Mouse (Mus musculus) lung, postnatal 0 days (tissue): ENCODE measurements at regions not wholly inside any gene's neighbourhood (a gene's known extent, or its start where the extent isn't known, plus 50 kb on each side); places are given as distances from the start of the nearest gene placed in this dataset.

Experiments used
- ATAC-seq: fragments of 200-750 bp; cut with Nextera tagmentation; 2 replicates; pipeline ENCODE4 v1.8.0; 2017; ENCODE audit warnings: moderate library complexity
- DNase-seq: peaks from one replicate; pipeline ENCODE4 v3.0.0-alpha.2; 2016; ENCODE audit warnings: low spot score
- H3K27ac ChIP-seq: fragments of 300-500 bp; sonication (generic); 2 replicates; pipeline ENCODE4 v1.5.1; 2014; ENCODE audit warnings: antibody characterized with exemption, mild to moderate bottlenecking, low read length, mixed read lengths
- H3K27me3 ChIP-seq: fragments of 300-500 bp; sonication (generic); replicated peaks from 2 replicates; pipeline ENCODE4 v1.6.1; 2014; ENCODE audit warnings: low read length, mixed read lengths; ENCODE audit not compliant: insufficient read depth
- H3K36me3 ChIP-seq: fragments of 300-500 bp; sonication (generic); 2 replicates; pipeline ENCODE4 v1.6.1; 2014; ENCODE audit warnings: low read length, mixed read lengths; ENCODE audit not compliant: insufficient read depth
- H3K4me1 ChIP-seq: fragments of 300-500 bp; sonication (generic); 2 replicates; pipeline ENCODE4 v1.6.1; 2014; ENCODE audit warnings: antibody characterized with exemption, low read depth, low read length, mixed read lengths; ENCODE audit not compliant: insufficient read depth
- H3K4me2 ChIP-seq: fragments of 300-500 bp; sonication (generic); replicated peaks from 2 replicates; pipeline ENCODE4 v1.6.1; 2014; ENCODE audit warnings: low read depth, mild to moderate bottlenecking, low read length, moderate library complexity, mixed read lengths
- H3K4me3 ChIP-seq: fragments of 300-500 bp; sonication (generic); 2 replicates; pipeline ENCODE4 v1.5.1; 2014; ENCODE audit warnings: low read depth, low read length
- H3K9ac ChIP-seq: fragments of 300-500 bp; sonication (generic); replicated peaks from 2 replicates; pipeline ENCODE4 v1.6.1; 2014; ENCODE audit warnings: low read depth, mild to moderate bottlenecking
- H3K9me3 ChIP-seq: fragments of 300-500 bp; sonication (generic); 2 replicates; pipeline ENCODE4 v1.6.1; 2016; ENCODE audit warnings: low read length, mixed read lengths
- CTCF ChIP-seq: IDR thresholded peaks from 2 replicates; pipeline ENCODE4 v1.5.1; 2016; ENCODE audit warnings: antibody characterized with exemption, mild to moderate bottlenecking
- EP300 ChIP-seq: IDR thresholded peaks from 2 replicates; pipeline ENCODE4 v1.6.1; 2016; ENCODE audit warnings: antibody characterized with exemption, mild to moderate bottlenecking, control low read depth
- WGBS: fragments of 180-500 bp; shearing (Covaris S2); extraction: QIAGEN DNeasy Blood & Tissue Kit; methylation state at CpG from one replicate; pipeline ENCODE4 v1.1.7; 2014; 5-methylcytosine and 5-hydroxymethylcytosine counted together

DNA sequence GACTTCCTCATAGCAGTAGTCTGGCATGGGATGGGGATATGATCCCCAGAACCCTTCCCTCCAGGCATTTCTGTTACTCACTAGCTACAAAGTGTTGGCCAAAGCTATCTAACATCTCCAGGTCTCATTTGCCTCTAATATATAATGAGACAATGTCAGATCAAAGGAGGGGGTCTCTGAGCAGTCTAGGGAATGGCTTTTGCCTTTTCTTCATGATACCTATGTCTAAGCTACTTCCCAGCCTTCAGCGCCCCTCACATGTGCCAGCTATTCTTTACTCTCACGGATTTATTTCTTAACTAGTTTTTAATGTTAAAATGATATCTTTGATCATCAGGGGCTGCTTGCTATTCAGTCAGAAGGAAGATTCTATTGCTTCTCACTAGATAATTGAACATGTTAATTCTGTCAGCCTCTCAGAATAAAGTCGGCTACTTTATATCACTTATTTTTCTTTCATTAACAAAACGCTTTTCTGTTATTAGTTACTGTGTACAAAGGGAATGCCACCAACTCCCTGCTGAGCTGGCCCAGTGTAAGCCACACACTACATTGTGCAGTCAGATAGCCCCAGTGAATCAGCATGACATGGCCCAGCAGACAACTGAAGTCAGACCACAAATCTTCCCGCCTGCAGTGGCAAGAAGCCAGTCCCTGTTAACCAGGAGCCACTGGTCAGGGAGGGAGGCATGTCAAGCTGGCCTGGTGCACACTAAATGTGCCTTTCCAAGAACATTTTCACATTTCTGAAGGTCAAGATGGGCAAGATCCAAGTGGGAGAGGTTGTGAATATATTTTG, 386.6 kb downstream of the Meis1 start:
- WGBS, result 72% methylated on average over 5 of the region's 5 CpGs
- no peak for TF ChIP-seq CTCF
- TF ChIP-seq EP300, result no peak

DNA sequence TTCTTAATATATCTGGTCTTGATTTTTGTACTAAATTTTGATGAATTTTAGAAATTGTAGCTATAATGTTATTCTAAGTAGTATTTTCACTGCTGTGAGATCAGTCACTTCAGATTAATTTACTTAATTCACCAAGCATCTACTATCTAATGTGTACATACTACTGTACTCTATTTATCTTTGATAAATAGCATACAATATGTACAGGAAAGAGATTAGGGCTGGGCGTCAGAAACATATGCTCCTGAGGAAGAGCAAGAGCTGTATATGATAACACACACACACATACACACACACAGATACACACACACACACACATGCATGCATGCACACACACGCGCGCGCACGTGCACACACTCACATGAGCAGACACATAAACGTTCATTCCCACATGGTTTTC, 387.2 kb downstream of the Meis1 start:
- no peak overlapping the region for H3K4me2 ChIP-seq
- no peak overlapping the region for H3K4me3 ChIP-seq
- no peak overlapping the region for H3K27ac ChIP-seq
- ATAC-seq, result no peak
- DNase-seq, result no peak
- no peaks in the 10 kb centered on the region for H3K27me3 ChIP-seq
- H3K4me1 ChIP-seq, result no peaks in the 10 kb centered on the region
- WGBS, result 81% methylated on average over 7 of the region's 7 CpGs
- H3K9ac ChIP-seq, result no peak overlapping the region
- no peaks in the 10 kb centered on the region for H3K36me3 ChIP-seq
- no peak for TF ChIP-seq EP300
- no peak for TF ChIP-seq CTCF
- H3K9me3 ChIP-seq, result no peaks in the 10 kb centered on the region

More for the DNA sequence above, 386.6 kb downstream of the Meis1 start:
- no peaks in the 10 kb centered on the region for H3K27me3 ChIP-seq
- DNase-seq (no peak), ATAC-seq (no peak)
- no peaks in the 10 kb centered on the region for H3K36me3 ChIP-seq
- no peak overlapping the region for H3K4me3 ChIP-seq
- no peak overlapping the region for H3K4me2 ChIP-seq
- H3K9me3 ChIP-seq, result no peaks in the 10 kb centered on the region
- no peaks in the 10 kb centered on the region for H3K4me1 ChIP-seq
- no peak overlapping the region for H3K9ac ChIP-seq
- no peak overlapping the region for H3K27ac ChIP-seq

DNA sequence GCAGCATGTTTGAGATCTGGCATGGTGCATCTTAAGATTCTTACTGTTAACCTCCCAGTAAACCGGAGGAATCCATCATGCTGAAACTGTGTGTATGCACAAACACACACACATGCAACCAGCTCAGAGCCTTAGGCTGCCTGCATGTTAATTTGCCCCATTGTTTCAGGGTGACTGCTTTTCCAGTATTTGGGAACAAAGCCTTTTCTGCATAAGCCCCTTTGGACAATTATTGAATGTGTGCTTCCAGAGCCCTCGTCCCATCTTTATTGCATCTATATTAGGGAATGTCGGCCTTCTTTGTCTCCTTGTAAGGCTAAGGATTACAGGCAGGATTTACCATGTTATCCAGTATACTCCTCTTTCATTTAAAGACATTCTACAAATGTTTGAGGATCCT, 397.0 kb downstream of the Meis1 start:
- Histone ChIP-seq H3K27ac (no peak overlapping the region), H3K27me3 (no peaks in the 10 kb centered on the region), H3K9ac (no peak overlapping the region), H3K4me2 (no peak overlapping the region), H3K4me1 (no peaks in the 10 kb centered on the region), H3K36me3 (no peaks in the 10 kb centered on the region), H3K9me3 (no peaks in the 10 kb centered on the region), H3K4me3 (no peak overlapping the region)
- DNase-seq, result no peak
- TF ChIP-seq EP300 (no peak), CTCF (no peak)
- WGBS, result 76% methylated on average over 3 of the region's 3 CpGs
- no peak for ATAC-seq

DNA sequence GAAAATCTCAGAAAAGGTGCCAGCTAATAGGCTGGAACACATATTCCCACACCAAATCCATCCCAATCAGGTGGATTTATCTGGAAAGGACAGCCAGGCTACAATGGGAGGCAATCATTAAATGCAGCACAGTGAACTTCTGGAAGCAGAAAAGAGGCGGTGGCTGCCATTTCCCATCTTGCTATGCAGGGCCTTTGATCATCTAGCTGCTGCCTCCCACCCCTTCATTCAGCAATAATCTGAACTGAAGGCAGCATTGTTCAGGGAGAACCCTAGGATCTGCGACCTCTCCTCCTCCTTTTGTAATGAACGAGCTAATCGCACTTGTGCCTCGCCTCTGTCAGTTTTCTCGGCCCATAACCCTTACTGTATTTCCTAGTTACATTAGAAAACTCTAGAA, 413.9 kb downstream of the Meis1 start:
- H3K27me3 ChIP-seq, result no peaks in the 10 kb centered on the region
- no peak overlapping the region for H3K9ac ChIP-seq
- no peak for TF ChIP-seq EP300
- TF ChIP-seq CTCF, result no peak
- no peak for ATAC-seq
- H3K9me3 ChIP-seq, result no peaks in the 10 kb centered on the region
- H3K27ac ChIP-seq, result no peak overlapping the region
- H3K4me1 ChIP-seq, result no peaks in the 10 kb centered on the region
- WGBS, result 76% methylated on average over 6 of the region's 6 CpGs
- H3K36me3 ChIP-seq, result no peaks in the 10 kb centered on the region
- H3K4me2 ChIP-seq, result no peak overlapping the region
- no peak for DNase-seq
- H3K4me3 ChIP-seq, result no peak overlapping the region

DNA sequence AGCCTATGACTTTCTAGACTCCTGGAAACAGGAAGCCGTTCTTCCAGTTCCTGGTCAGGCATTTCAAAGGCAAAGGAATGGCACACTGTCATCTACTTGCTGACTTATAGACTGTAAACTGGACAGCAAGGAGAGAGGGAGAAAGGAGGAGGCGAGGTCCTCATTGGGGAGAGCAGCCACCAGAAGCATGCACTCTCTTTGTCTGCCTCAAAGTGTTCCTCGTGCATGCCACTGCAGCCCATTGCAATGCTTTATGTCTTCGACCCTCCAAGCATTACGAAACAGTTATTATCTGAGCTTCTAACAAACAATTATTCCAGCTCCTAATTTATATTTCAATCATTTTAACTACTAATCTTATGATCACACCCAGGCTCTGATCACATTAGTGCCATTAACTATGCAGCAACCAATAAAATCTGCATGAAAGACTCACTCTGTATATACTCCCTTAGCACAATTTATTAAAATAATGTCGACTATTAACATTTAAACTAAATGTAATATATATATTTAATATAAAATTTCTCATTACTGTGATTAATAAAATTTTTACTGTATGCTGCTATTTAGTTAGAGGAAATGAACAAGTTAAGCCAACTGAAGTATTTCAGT, 417.1 kb downstream of the Meis1 start:
- Histone ChIP-seq H3K4me1 (no peaks in the 10 kb centered on the region), H3K4me3 (no peak overlapping the region), H3K27me3 (no peaks in the 10 kb centered on the region), H3K9me3 (no peaks in the 10 kb centered on the region), H3K4me2 (no peak overlapping the region), H3K27ac (no peak overlapping the region), H3K9ac (no peak overlapping the region), H3K36me3 (no peaks in the 10 kb centered on the region)
- TF ChIP-seq CTCF (no peak), EP300 (no peak)
- DNase-seq (no peak), ATAC-seq (no peak)
- 60% methylated on average over 6 of the region's 6 CpGs for WGBS

DNA sequence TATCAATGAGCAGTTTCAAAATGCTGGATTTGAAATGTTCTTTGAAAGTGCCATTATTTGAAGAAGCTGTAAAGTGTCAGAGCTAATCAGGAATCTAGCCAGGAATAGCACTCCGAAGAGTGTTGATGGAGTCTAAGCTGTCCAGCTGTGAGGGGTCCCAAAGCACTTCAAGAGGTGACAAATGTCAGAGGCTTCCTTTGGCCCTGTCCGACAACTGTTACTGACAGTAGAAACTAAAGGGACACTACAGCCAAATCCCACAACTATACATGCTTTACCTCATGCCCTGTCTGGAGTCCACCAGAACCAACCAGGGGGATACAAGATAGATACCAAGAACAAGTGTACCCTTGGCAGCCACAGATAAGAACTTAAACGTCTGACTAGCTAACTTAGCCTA, 420.4 kb downstream of the Meis1 start:
- H3K4me3 ChIP-seq, result no peak overlapping the region
- no peaks in the 10 kb centered on the region for H3K36me3 ChIP-seq
- H3K4me1 ChIP-seq, result no peaks in the 10 kb centered on the region
- H3K9ac ChIP-seq, result no peak overlapping the region
- H3K4me2 ChIP-seq, result no peak overlapping the region
- H3K27ac ChIP-seq, result no peak overlapping the region
- whole genome bisulfite sequencing, result 45% methylated on average over 3 of the region's 3 CpGs
- no peaks in the 10 kb centered on the region for H3K27me3 ChIP-seq
- H3K9me3 ChIP-seq, result no peaks in the 10 kb centered on the region
- ATAC-seq (no peak), DNase-seq (no peak)
- TF ChIP-seq CTCF (no peak), EP300 (no peak)
